Mouse (Mus musculus): ENCODE measurements at regions not wholly inside any gene's neighbourhood (a gene's known extent, or its start where the extent isn't known, plus 50 kb on each side); places are given as distances from the start of the nearest gene placed in this dataset.
"Not testable (repeated sequence)": the region's sequence is repeated elsewhere in the genome, so short reads cannot be mapped to it uniquely, and the experiment has no call there.

DNA sequence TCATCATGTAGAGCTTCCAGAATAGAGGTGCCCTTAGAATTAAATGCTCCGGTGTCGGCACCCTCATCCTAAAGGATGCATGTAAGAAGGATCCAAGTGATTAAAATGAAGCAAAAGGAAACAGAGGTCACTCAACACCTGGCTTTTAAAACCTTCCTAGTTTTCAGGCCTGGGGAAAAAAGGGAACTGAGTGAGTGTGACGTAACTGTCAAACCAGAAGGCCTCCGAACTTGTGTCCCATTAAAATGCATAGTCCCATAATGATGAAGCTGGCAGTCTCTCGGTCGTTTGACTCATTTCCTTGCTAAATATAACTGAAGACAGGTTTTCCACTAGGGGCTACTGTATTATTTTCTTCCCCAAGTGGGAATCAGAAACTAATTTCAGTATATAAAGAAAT, 201.4 kb downstream of the Dhx15 start:
- no peak for DNase-seq
- no peaks in the 10 kb centered on the region for H3K4me1 ChIP-seq (ENCODE audit: control insufficient read depth, insufficient read depth, low read length)
- H3K27me3 ChIP-seq (replicated peaks; ENCODE audit: control insufficient read depth, insufficient read depth, low read length) = no peaks in the 10 kb centered on the region
- 75% methylated on average over 6 of the region's 6 CpGs for WGBS
- TF ChIP-seq POLR2A (IDR thresholded peaks at IDR 0.05; ENCODE audit: low read depth, low read length) (no peak), CTCF (conservative IDR thresholded peaks at IDR 0.05; ENCODE audit: insufficient read depth, insufficient read length, low read depth, low read length) (no peak)
- no peak overlapping the region for H3K4me3 ChIP-seq (ENCODE audit: insufficient read depth, low read depth, low read length)
- H3K36me3 ChIP-seq (ENCODE audit: control insufficient read depth, insufficient read depth, low read length) = no peaks in the 10 kb centered on the region
- H3K27ac ChIP-seq (ENCODE audit: insufficient read depth, low read depth, low read length) = no peak overlapping the region

DNA sequence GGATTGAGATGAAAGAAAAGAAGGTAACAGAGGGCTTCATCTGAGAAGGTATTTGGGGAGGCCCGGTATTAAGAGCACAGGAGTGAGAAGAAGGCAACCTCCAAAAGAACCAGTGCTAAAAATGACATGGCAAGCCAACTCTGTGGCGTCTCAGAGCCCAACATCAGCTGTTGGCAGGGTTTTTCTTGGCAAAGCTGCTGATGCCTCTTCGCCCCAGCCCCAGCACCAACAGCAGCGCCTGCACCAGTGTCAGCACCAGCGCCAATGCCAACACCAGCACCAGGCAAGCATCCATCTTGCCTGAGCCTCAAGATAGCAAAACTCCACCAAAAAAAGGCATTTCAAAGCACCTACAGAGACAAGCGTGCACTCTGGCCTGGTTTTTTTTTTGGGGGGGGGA, 205.3 kb downstream of the Dhx15 start:
- Histone ChIP-seq H3K27me3 (replicated peaks; ENCODE audit: control insufficient read depth, insufficient read depth, low read length) (no peaks in the 10 kb centered on the region), H3K4me3 (ENCODE audit: insufficient read depth, low read depth, low read length) (no peak overlapping the region), H3K36me3 (ENCODE audit: control insufficient read depth, insufficient read depth, low read length) (no peaks in the 10 kb centered on the region), H3K4me1 (ENCODE audit: control insufficient read depth, insufficient read depth, low read length) (no peaks in the 10 kb centered on the region), H3K27ac (ENCODE audit: insufficient read depth, low read depth, low read length) (no peak overlapping the region)
- TF ChIP-seq CTCF (conservative IDR thresholded peaks at IDR 0.05; ENCODE audit: insufficient read depth, insufficient read length, low read depth, low read length) (no peak), POLR2A (IDR thresholded peaks at IDR 0.05; ENCODE audit: low read depth, low read length) (no peak)
- DNase-seq = no peak
- WGBS = 92% methylated on average over 6 of the region's 6 CpGs

- no peaks in the 10 kb centered on the region for H3K36me3 ChIP-seq (ENCODE audit: control insufficient read depth, insufficient read depth, low read length)
- no peak for TF ChIP-seq POLR2A (IDR thresholded peaks at IDR 0.05; ENCODE audit: low read depth, low read length)
- no peak for TF ChIP-seq CTCF (conservative IDR thresholded peaks at IDR 0.05; ENCODE audit: insufficient read depth, insufficient read length, low read depth, low read length)
- H3K27ac ChIP-seq (ENCODE audit: insufficient read depth, low read depth, low read length) = no peak overlapping the region
- H3K4me3 ChIP-seq (ENCODE audit: insufficient read depth, low read depth, low read length) = no peak overlapping the region
- H3K27me3 ChIP-seq (replicated peaks; ENCODE audit: control insufficient read depth, insufficient read depth, low read length) = no peaks in the 10 kb centered on the region
- WGBS = 65% methylated on average over 7 of the region's 7 CpGs
- no peaks in the 10 kb centered on the region for H3K4me1 ChIP-seq (ENCODE audit: control insufficient read depth, insufficient read depth, low read length)
- no peak for DNase-seq
Measured at GRCm38 (mm10) chr5:51982780-51983179, 207.5 kb downstream of the Dhx15 start.

GRCm38 (mm10) chr5:51980901-51981300, 209.4 kb downstream of the Dhx15 start:
- H3K36me3 ChIP-seq (ENCODE audit: control insufficient read depth, insufficient read depth, low read length) = no peaks in the 10 kb centered on the region
- TF ChIP-seq CTCF (conservative IDR thresholded peaks at IDR 0.05; ENCODE audit: insufficient read depth, insufficient read length, low read depth, low read length) = no peak
- no peak for TF ChIP-seq POLR2A (IDR thresholded peaks at IDR 0.05; ENCODE audit: low read depth, low read length)
- H3K27ac ChIP-seq (ENCODE audit: insufficient read depth, low read depth, low read length) = no peak overlapping the region
- H3K27me3 ChIP-seq (replicated peaks; ENCODE audit: control insufficient read depth, insufficient read depth, low read length) = no peaks in the 10 kb centered on the region
- H3K4me1 ChIP-seq (ENCODE audit: control insufficient read depth, insufficient read depth, low read length) = no peaks in the 10 kb centered on the region
- 79% methylated on average over 5 of the region's 5 CpGs for WGBS
- no peak overlapping the region for H3K4me3 ChIP-seq (ENCODE audit: insufficient read depth, low read depth, low read length)
- no peak for DNase-seq

- TF ChIP-seq POLR2A (IDR thresholded peaks at IDR 0.05; ENCODE audit: low read depth, low read length) (no peak), CTCF (conservative IDR thresholded peaks at IDR 0.05; ENCODE audit: insufficient read depth, insufficient read length, low read depth, low read length) (no peak)
- 74% methylated on average over 5 of the region's 5 CpGs for WGBS
Measured at GRCm38 (mm10) chr5:51952499-51952898, 237.8 kb downstream of the Dhx15 start.

GRCm38 (mm10) chr5:51949996-51950395, 240.3 kb downstream of the Dhx15 start:
- Histone ChIP-seq H3K4me1 (ENCODE audit: control insufficient read depth, insufficient read depth, low read length) (no peaks in the 10 kb centered on the region), H3K27me3 (replicated peaks; ENCODE audit: control insufficient read depth, insufficient read depth, low read length) (no peaks in the 10 kb centered on the region), H3K4me3 (ENCODE audit: insufficient read depth, low read depth, low read length) (no peak overlapping the region), H3K27ac (ENCODE audit: insufficient read depth, low read depth, low read length) (no peak overlapping the region), H3K36me3 (ENCODE audit: control insufficient read depth, insufficient read depth, low read length) (no peaks in the 10 kb centered on the region)
- 92% methylated on average over 5 of the region's 5 CpGs for WGBS
- no peak for DNase-seq
- TF ChIP-seq CTCF (conservative IDR thresholded peaks at IDR 0.05; ENCODE audit: insufficient read depth, insufficient read length, low read depth, low read length) = no peak
- TF ChIP-seq POLR2A (IDR thresholded peaks at IDR 0.05; ENCODE audit: low read depth, low read length) = no peak

More at GRCm38 (mm10) chr5:51952499-51952898, 237.8 kb downstream of the Dhx15 start:
- DNase-seq = no peak
- no peak overlapping the region for H3K27ac ChIP-seq (ENCODE audit: insufficient read depth, low read depth, low read length)
- H3K36me3 ChIP-seq (ENCODE audit: control insufficient read depth, insufficient read depth, low read length) = no peaks in the 10 kb centered on the region
- no peak overlapping the region for H3K4me3 ChIP-seq (ENCODE audit: insufficient read depth, low read depth, low read length)
- no peaks in the 10 kb centered on the region for H3K27me3 ChIP-seq (replicated peaks; ENCODE audit: control insufficient read depth, insufficient read depth, low read length)
- no peaks in the 10 kb centered on the region for H3K4me1 ChIP-seq (ENCODE audit: control insufficient read depth, insufficient read depth, low read length)

GRCm38 (mm10) chr5:51946062-51946461, 244.3 kb downstream of the Dhx15 start:
- 98% methylated on average over 3 of the region's 3 CpGs for WGBS
- TF ChIP-seq POLR2A (IDR thresholded peaks at IDR 0.05; ENCODE audit: low read depth, low read length) (no peak), CTCF (conservative IDR thresholded peaks at IDR 0.05; ENCODE audit: insufficient read depth, insufficient read length, low read depth, low read length) (no peak)

DNA sequence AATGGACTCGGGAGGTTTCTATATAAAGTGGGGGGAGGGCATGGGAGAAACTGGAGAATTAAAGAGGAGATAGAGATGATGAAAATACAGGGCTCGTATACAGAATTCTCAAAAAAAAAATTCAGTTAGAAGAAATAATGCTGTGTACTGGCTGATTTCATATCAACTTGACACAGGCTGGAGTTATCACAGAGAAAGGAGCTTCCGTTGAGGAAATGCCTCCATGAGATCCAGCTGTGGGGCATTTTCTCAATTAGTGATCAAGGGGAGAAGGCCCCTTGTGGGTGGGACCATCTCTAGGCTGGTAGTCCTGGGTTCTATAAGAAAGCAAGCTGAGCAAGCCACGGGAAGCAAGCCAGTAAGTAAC, 248.4 kb downstream of the Dhx15 start:
- not testable (repeated sequence) for H3K4me1 ChIP-seq (ENCODE audit: control insufficient read depth, insufficient read depth, low read length); H3K4me3 ChIP-seq (ENCODE audit: insufficient read depth, low read depth, low read length)

More at GRCm38 (mm10) chr5:51946062-51946461, 244.3 kb downstream of the Dhx15 start:
- Histone ChIP-seq H3K4me1 (ENCODE audit: control insufficient read depth, insufficient read depth, low read length) (no peaks in the 10 kb centered on the region), H3K4me3 (ENCODE audit: insufficient read depth, low read depth, low read length) (no peak overlapping the region), H3K27me3 (replicated peaks; ENCODE audit: control insufficient read depth, insufficient read depth, low read length) (no peaks in the 10 kb centered on the region), H3K36me3 (ENCODE audit: control insufficient read depth, insufficient read depth, low read length) (no peaks in the 10 kb centered on the region), H3K27ac (ENCODE audit: insufficient read depth, low read depth, low read length) (no peak overlapping the region)
- DNase-seq = no peak

More for the DNA sequence above, 248.4 kb downstream of the Dhx15 start:
- not testable (repeated sequence) for H3K36me3 ChIP-seq (ENCODE audit: control insufficient read depth, insufficient read depth, low read length); DNase-seq; H3K27me3 ChIP-seq (replicated peaks; ENCODE audit: control insufficient read depth, insufficient read depth, low read length); H3K27ac ChIP-seq (ENCODE audit: insufficient read depth, low read depth, low read length)
- WGBS = 57% methylated on average over 4 of the region's 4 CpGs
